Mouse (Mus musculus): ENCODE measurements around the gene Cdc25b. TPM values are rescaled to one million over a fixed set of nuclear protein-coding genes. Genes with fewer than 3 reads are reported as not detected.

Cdc25b gene
- total RNA-seq, 2 experiments from 2014 or later = 23.5 to 34.1 TPM

DNA sequence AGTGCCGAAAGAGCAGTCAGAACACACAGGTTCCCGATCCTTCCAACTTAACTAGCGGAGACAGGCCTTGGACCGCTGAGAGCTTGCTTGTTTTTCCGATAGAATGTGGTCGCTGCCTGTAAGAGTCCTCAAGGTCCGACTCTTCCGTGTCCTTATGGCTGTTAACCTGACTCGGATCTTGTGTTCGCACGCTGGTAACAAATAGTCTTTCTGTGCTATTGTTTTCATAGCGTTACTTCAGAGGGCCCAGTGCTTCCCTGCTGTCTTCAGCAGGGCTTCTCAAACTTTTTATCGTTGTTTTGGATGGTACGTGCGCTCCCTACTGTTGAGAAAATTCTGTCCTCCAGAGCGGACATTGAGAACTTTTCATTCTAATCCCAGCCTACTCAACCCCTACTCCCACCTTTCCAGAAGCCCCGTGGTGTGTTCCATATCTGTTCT, 26.1 kb upstream of the Cdc25b start:
- DNase-seq = peak; percentile 46

DNA sequence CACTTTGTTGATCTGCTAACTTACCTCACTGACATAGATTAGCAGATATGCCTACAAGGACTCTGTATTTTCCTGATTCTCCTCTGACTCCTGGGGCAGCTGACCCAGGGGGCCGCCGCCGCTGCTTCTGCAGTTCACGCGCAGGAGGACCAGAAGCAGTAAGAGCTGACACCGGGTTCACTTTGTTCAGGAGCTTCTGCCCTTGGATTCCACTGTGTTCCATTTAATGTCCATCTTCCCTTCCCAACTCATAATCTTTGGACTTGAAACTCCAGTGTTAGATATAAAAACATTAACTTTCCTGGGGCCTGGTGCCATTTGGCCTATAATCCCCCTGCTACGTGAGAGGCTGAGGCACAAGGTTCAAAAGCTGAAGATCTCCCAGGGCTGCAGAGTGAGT, 22.8 kb upstream of the Cdc25b start:
- no peak for DNase-seq

DNA sequence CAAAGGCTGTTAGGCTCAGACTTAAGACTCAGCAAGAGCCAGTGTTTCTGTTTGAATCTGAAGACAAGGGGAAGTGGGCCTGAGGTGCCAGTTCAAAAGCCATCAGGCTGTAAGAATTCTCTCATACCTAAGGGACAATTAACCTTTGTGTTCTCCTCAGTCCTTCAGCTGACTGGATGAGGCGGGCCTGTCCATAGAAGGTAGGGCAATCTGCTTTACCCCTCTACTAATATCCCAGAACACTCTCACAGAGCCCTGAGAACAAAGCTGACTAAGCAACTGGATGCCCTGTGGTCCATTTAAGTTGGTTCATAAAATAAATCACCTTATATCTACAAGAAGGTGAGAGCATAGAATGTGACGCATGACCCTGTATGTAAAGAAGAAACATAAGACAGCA, 20.6 kb upstream of the Cdc25b start:
- no peak for DNase-seq

DNA sequence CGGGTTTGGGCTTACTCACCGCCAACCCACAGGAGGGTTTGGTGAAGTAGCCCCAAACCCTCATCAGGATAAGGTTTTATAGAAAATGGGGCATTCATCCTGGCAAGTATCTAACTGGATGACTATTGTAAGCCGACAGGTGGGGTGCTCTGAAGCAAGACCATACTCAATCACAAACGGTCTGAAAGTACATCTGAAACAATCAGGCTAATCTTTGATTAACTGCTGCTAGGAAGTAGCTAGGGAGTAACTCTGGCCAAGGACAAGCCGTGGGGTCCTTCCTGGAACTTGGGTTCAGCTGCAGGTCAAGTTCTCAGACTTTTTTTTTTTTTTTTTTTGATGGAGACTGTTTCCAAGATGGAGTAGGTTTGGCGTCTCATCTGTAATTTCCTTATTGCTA, 18.8 kb upstream of the Cdc25b start:
- DNase-seq = no peak

DNA sequence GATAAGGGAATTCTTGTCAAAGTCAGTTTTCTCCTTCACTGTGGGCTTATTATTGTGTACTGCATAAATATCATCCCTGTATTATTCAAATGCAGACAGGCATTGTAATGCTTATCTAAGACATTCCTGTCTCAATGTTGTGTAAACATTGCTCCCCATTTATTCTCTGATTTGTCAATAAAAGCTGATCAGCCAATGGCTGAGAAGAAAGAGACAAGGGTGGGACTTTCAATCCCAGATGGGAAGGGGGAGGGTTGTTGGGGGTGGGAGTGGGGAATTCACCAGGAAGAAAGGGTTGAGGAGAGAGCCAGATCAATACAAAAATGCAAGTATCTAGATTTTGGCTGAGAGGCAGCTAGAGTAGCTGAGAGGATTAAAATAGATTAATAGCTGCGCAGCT, 17.8 kb upstream of the Cdc25b start:
- DNase-seq = no peak

DNA sequence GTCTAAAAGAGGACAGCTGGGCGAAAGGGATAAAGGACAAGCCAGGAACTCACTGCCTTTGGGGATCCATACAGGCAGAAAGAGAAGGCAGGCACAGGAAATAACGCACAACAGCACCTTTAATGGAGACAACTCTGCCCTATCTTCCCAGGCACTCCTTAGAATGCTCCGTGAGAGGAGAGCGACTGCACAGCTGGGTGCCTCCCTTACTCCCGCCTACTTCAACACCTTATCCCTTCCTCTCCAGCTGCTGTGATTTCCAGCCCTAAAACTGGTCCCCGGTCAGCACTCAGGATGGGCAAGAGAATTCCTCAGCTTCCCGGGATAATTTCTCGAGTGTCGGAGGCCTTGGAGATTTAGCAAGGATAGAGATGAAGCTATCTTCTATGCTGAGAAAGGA, 15.8 kb upstream of the Cdc25b start:
- no peak for DNase-seq

DNA sequence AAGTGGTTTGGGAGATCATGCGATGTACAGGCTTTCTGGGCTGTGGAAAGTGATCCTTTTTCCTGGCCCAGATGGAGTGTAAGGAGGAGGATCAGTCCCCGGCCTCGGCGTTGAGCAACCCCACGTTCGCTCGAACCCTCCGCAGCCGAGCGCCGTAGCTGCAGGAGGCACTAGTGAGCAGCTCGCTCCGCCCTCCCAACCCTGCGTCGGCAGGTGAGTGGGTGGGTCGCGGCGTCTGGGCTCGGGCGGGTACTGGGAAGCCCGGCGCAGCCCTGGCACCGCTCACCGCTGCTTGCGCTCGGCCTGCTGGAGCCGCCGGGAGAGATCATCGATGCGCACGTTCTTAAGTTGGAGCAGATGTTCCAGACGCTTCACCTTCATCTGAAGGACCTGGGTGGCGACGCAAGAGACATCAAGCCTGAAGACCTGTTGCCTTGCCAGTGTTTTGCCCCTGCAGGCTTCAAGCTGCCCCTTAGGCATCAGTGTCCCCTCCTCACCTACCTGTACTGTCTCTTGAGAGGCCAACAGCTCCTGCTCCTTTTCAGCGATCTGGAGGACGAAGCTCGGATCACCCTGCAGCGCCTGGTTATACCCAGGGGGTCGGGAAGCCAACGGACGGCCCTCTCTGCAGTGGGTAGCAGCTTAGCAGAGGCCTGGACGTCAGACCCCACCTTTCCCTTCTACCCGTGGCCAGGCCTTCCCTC, 15.2 kb upstream of the Cdc25b start:
- DNase-seq = peak; percentile 71

DNA sequence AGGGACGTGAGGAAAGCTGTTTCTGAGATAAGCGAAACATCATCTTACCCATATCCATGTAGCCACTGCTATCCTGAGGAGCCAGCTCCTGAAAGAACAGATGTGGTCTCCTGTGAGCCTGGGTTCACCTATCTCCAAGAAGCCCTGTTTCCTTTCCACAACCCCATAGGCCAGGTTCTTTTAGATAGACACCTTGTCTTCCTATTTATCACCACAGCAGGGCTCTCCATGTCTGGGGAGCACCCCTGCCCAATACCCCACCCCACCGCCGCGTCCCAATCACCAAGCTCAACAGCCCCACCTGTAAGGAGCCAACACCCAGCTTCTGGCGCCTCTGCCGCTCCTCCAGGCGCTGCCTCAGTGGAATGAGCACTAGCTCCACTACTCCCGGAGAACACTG, 14.4 kb upstream of the Cdc25b start:
- DNase-seq = no peak

DNA sequence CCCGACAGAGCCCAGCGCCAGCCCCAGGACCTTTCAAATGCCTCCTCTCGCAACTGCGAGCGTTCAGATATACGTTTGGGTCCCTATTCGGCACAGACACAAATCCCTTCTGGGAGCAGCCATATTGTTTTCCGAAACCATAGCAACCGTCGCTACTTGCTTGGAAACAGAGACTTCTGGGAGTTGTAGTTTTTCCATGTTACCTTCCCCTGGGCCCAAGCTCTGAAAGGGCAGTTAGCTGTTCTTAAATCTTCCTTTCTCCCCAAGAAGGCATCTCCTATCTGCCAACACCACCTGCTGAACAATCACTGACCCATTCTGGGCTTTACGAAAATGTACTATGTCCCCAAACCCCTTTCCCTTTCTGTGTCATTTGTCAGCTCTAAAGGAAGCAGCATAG, 12.0 kb upstream of the Cdc25b start:
- peak; percentile 62 for DNase-seq

DNA sequence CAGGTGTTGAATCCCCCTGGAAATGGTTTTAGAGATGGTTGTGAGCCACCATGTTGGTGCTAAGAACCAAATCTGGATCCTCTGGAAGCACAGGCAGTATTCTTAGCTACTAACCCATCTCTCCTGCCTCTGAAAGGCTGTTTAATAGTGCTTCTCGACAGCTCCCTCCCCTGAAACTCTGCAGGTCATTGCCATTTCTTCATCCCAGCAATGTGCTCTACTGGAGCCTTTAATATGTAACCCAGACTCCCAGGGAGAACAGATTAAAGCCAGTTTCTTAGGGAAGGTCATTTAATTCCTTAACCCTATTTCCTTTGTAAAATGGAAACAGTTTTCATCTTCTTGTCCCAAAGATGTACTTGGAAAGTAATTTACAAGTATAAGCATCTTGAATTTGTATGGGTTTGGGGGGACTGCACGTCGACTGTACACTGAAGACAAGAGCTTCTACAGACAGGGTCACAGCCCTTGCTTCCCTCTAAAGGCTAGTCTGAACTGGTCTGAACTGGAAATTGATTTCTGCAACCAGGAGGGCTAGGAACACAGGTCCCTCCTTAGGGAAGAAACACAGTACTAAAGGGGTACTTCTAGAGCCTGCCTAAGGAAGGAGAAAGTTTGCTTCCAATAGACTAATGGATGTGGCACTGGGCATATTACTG, 11.3 kb upstream of the Cdc25b start:
- DNase-seq = no peak

DNA sequence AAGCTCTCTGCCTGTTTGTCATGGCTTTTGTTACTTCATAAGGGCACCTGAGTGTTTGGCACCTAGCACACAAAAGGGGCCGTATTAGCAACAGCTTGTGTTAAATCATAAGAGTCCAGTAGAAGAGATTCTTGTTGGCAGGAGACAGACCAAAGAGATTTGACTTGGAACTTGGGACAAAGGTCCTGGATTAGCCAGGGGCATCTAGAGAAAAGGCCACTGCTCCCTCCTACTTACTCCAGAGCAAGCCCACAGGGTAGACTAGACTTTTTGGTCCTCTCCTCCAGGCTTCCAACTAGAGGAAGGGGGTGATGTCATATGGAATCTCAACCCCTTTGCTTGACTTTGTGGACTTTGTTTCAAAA, 10.8 kb upstream of the Cdc25b start:
- DNase-seq = no peak

DNA sequence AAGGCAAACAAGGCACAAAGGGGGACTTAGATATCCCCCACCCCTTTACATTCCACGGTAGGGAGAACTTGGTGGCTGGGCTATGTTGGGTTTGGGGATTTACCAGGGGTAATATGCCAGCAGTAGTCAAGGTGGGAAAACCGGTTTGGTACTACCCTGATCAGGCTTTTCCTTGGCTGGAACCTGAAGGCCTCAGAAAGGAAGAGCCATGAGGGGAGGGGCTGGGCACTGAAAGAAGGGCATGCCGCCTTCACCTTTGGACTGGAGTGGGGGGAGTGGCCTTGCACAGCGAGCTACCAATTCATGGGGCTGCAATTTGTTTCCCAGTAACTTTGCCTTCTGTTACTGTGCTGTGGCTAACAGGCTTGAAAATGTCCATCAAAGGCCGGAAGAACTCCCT, 10.3 kb upstream of the Cdc25b start:
- DNase-seq = no peak

DNA sequence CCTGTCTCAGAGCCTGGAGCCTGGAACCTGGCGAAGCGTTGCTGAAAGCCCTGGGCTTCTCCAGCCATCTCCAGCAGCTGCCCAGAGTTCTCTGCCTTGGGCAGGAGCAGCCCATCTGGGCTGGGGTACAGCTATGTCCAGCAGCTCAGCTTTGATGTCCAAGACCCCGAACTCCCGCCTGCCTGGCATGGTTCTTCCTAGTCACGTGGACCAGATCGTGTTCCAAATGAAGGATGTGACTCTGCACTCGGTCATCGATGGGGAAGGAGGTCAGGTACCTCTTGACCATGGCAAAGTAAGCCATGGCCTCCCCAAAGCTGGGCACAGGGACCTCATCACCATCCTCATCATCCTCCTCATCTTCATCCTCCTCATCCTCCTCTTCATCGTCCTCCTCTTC, 8.8 kb upstream of the Cdc25b start:
- DNase-seq = no peak

DNA sequence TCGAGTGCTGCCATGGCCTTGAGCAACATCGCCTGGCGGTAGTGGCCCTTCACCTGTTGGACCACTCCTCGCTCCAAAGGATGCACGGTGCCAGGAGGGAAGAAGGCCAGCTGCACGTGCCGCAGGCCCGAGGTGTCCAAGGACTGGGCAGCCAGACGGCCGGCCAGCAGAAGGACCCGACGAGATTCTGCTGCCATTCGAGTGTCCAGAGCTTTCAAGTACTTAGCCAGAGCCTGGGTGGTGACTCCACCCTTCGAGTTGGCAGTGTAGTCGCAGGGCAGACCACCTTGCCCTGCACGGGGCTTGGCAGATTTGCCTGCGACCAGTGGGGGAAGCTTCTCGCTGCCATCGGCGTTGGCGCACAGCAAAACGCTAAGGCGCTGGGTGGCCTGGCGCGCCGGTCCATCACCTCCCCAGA, 7.9 kb upstream of the Cdc25b start:
- no peak for DNase-seq

DNA sequence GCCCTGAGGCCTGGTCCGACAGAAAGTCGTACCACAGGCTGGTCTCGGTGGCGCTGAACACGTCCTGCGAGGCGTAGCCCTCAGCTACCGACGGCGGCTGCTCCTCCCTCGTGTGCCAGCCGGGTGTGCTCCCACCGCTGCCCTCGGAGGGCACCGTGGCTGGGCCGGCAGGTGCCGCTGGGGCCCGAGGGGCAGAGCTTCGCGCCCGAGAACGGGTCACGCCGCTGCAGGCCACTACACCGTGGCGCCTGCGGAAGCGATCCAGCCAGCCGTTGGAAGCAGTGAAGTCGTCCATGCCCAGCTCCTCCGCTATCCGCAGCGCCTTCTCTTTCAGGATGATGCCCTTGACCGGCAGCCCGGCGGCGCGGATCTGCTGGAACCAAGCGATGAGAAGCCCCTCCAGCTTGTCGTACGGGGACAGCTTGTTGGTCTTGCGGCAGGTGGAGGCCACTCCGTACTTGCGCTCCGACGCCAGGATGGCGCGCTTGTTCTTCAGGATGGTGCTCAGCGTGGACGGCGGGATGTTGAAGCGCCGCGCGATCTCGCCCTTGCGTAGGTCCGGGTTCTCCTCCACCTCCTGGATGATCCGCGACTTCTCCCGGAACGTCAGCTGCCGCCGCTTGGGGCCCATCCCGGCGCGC, 7.4 kb upstream of the Cdc25b start:
- DNase-seq = peak; percentile 73

DNA sequence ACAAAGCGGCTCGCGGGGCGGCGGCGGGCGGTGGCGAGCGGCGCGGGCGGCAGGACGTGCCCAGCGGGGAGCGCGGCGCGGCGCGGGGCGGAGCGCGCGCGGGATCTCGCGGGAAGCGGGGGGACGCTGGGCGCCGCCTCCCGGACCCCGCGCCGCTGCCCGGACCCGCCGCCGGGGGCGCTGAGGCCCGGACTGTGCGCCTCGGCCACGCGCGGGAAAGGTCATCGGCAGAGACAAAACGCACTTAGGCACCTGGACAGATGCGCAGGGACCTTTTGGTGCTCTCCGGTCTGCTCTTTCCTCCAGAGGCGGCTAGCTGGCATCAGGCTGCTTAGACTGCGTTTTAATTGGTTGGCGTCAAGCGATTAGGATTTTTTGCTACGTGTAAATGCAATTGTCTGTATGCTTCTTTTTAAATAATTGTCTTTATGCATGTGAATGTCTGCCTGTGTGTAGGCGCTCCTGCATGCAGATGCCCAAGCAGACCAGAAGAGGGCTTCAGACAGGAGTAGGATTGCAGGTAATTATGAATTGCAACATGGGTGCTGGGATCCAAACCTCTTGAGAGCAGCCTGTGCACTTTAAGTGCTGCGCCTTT, 6.7 kb upstream of the Cdc25b start, which contains the start of gene Cenpb:
TSS of gene Cenpb (minus strand) at position 78 of the 598 bp plus-strand sequence.
- DNase-seq = peak; percentile 90

DNA sequence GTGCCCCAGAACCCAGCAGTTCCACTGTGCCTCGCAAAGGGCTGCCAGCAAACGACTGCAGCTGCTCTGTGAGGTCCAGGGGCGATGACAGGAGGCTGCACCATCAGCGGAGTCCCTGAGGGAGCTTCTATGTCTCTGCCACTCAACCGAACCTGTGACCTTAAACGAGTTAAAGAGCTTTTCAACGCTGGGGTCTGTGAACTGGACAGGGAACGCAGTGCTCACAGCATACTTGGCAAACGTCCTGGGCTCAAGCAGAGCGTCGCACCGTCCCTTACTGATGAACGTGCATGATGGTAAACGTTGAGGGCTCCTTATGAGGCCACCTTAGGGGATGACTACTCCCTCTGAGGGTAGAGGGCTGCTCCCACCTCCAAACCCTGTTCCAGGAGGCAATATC, 406 bp upstream of the Cdc25b start:
- peak; percentile 48 for DNase-seq

DNA sequence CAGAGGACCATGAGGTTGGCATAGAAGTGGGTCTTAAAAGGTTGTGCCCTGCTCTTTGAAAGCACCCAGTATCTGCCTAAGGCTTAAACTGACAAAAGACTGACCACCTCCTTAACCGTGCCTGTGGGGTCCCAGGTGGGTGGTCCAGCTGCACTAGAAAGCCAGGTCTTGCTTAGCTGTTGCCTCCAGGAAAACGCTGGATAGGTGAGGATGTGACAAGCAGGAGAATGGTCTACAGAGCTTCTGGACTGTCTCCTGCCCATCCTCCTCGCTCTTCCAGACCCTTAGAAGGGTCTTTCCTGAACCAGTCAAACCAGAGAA, 813 bp downstream of the Cdc25b start:
- no peak for DNase-seq

DNA sequence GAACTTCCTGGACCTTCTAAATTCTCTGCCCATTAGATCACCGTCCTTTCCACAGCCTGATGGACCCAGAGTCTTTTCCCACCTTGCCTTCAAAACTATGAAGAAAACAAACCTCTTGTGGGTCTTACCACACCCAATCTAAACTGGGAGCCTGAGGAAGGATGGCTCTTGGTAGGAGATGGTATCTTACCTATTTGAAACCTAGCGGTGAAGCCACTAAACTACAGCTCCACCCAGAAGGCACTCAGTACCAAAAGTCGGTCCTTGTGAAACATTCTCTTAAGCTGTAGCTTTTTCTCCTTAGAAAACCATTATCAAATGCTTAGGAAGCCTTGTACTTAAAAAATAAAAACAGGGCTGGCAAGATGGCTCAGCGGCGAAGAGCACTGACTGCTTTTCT, 1.6 kb downstream of the Cdc25b start:
- no peak for DNase-seq

DNA sequence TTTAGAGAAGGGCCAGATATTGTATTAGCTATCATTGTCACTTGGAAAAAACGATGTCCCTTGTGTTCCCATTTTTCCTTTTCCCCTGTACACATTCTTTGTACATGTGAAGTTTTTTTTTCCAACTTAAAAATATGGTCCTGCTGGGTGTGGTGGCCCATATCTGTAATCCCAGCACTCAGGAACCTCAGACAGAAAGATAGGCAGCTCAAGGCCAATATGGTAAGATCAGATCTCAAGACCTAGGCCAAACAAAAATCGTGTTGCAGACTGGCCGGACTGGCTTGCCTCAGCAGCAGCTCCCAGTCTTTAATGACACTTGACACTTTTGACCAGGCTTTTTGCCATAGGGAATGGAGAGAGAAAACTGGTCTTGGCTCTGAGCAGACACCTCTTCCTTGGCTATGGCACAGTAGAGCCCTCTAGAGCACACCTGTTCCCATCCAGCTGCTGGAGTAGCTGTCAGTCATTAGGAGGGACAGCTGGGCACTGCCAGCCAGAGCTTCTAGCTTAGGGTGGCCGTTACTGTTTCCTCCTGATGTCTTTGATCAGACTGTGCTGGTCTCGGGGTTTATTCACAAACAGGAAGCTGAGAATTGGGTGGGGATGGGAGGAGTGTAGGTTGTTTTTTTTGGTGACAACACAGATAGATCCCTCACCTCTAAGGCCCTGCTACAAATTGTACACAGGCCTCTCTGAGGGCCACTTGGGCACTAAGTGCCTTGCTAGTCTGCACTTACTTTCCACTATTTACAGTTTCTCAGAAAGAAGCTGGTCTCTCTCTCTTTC, 3.0 kb downstream of the Cdc25b start:
- no peak for DNase-seq

DNA sequence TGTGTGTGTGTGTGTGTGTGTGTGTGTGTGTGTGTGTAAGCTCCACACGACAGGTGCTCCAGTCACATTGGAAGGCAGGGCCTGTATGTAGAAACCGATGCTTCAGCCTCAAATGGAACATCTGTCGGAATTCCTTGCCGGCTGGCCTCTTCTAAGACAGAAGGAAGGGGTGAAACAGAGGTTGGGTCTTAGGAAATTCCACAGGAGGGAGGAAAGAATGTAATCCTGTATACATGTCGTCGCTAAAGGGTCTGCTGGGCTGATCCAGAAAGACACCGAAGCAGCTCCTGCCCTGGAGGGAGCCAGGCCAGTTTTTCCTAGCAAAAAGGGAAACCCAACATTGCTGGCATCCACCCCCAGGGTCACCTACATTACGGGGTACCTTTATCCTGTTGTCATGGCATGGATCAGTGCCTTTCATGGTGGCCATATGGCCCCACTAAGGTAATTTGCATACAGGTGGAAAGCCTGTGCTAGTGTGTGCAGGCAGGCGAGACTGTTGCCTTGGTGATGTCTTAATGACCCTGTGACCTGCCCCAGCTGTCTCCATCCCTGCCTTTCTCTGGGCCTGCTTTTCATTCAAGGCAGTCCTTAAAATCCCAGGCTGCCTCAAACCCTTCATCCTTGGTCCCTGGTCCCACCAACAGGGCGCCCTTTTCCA, 3.7 kb downstream of the Cdc25b start:
- DNase-seq = no peak

DNA sequence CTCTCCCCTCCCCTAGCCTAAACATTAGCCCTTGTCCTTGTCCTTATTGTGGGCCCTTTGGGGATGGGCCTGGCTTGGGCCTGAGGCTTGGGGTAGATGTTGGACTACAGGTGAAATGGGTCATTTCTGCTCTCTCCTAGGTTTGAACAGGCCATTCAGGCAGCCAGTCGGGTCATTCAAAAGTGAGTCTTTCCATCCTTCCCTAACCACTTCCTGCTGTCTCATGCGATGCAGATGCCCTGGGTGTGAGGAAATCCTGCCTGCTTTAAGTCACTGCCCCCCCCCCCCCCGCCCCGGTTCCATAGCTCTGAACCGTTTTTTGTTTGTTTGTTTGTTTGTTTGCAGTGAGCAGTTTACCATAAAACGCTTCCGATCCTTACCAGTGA, 4.2 kb downstream of the Cdc25b start:
- DNase-seq = no peak

Data from heart, postnatal 4 days (tissue).